Mouse (Mus musculus) G1E (cell line): ENCODE measurements around the gene Ltbp1.

Experiments used
- CTCF ChIP-seq: IDR thresholded peaks from 2 replicates; pipeline ENCODE4 v1.5.1; 2012; ENCODE audit warnings: low read depth, low read length, inconsistent platforms, mixed read lengths
- GATA2 ChIP-seq: IDR thresholded peaks from 2 replicates; pipeline ENCODE4 v1.6.1; 2012; ENCODE audit warnings: low read depth, low read length, inconsistent platforms, borderline replicate concordance
- TAL1 ChIP-seq: conservative IDR thresholded peaks from 2 replicates; pipeline ENCODE4 v1.6.1; 2012; ENCODE audit warnings: low read depth, low read length, inconsistent platforms, mixed read lengths

- TF ChIP-seq GATA2 = no peak
- no peak for TF ChIP-seq CTCF
- no peak for TF ChIP-seq TAL1
These were observed 191.6 kb downstream of the Ltbp1 start for GRCm38 (mm10) chr17:75196952-75197351.
